Comparison of ENCODE assay signal across 8 mouse cellular contexts in genomic region chr10:88200951-88201638, GRCm38 (mm10). TPM values are rescaled to one million over a fixed set of nuclear protein-coding genes. Genes with fewer than 3 reads are reported as not detected.
A peak's percentile ranks its signal among the peaks of the same experiment; 100 is the strongest.
DNase-seq lines count a peak whose midpoint lies in the region; ATAC-seq lines count a peak whose summit lies in the region.

Gene Washc3 (plus strand): TSS chr10:88201093.

- ATAC-seq in megakaryocyte progenitor cell, adult 5-6 weeks (replicated peaks; ENCODE audit: poor library complexity) = peak; percentile 97

- peak; percentile 93 for DNase-seq in adipocyte (ENCODE audit: low spot score)
- peak; percentile 95 for DNase-seq in embryo, embryonic 10 days (ENCODE audit: low spot score)
- peak; percentile 91 for DNase-seq in gastrocnemius, postnatal 10 days
- peak; percentile 94 for DNase-seq in induced T-regulatory cell, adult 2 months (ENCODE audit: low read depth)
- DNase-seq in left cerebral cortex, adult 9 months (ENCODE audit: low spot score in 2 of 2) = peak; percentile 69 to 95
- DNase-seq in right cerebral cortex, postnatal 14 days = peak; percentile 96
- DNase-seq in urinary bladder, postnatal 36 days (ENCODE audit: low spot score in 2 of 2) = peak; percentile 84 to 92

RNA-seq across cellular contexts. Expression of gene Washc3, which starts in this region (rescaled TPM):
- 10 to 100 TPM; 37.8 to 42.1 TPM for total RNA-seq in gastrocnemius, postnatal 10 days (2021)
- 90.1 and 96.6 TPM in 2 replicates for total RNA-seq in megakaryocyte progenitor cell, adult 5-6 weeks (2015)
- total RNA-seq in megakaryocyte progenitor cell, adult 5-6 weeks (2017) = 38.7 and 50.3 TPM in 2 replicates

Comparison
In these comparisons a context has a peak if more than half of its experiments do, and no peak if none do; other contexts are left out.
1. Peak in every context shown above with its lines: DNase-seq and ATAC-seq.